Comparison of ENCODE assay signal across 8 mouse cellular contexts in genomic region chr8:83699566-83699965, GRCm38 (mm10). TPM values are rescaled to one million over a fixed set of nuclear protein-coding genes. Genes with fewer than 3 reads are reported as not detected.
A peak's percentile ranks its signal among the peaks of the same experiment; 100 is the strongest.
DNase-seq lines count a peak whose midpoint lies in the region; ATAC-seq and TF ChIP-seq lines count a peak whose summit lies in the region.

No protein-coding gene starts in this region.

- H3K27me3 ChIP-seq in erythroblast, embryonic 14.5 days (ENCODE audit: control insufficient read depth) = no peaks in the 10 kb centered on the region
- no peaks in the 10 kb centered on the region for H3K27me3 ChIP-seq in C2C12 (ENCODE audit: control insufficient read depth, insufficient read depth, insufficient read length)
- H3K27me3 ChIP-seq in forebrain, embryonic 13.5 days = 0 out of 2 replicates have a peak, but pooled peaks cover 2% of the 10 kb centered on the region
- no peaks in the 10 kb centered on the region for H3K27me3 ChIP-seq in liver, embryonic 15.5 days
- H3K27me3 ChIP-seq in stomach, postnatal 0 days (ENCODE audit: control insufficient read depth, insufficient read depth, low read length) = no peaks in the 10 kb centered on the region

- no peak for ATAC-seq in erythroblast, adult 5-6 weeks (replicated peaks; ENCODE audit: low FRiP score, poor library complexity, severe bottlenecking)
- ATAC-seq in forebrain, embryonic 13.5 days = no peak
- ATAC-seq in liver, embryonic 15.5 days (ENCODE audit: insufficient read depth) = no peak
- ATAC-seq in stomach, postnatal 0 days (ENCODE audit: low FRiP score, low TSS enrichment) = no peak
- no peak for ATAC-seq in monocyte, adult 5-6 weeks (replicated peaks; ENCODE audit: insufficient number of reproducible peaks, low FRiP score, low TSS enrichment, poor library complexity, severe bottlenecking)

- no peak for TF ChIP-seq EP300 in stomach, postnatal 0 days (optimal IDR thresholded peaks at IDR 0.05)

- H3K9me3 ChIP-seq in erythroblast, embryonic 14.5 days (ENCODE audit: control insufficient read depth, low read length) = no peaks in the 10 kb centered on the region; the same call in 1 of the 2 replicates
- H3K9me3 ChIP-seq in forebrain, embryonic 13.5 days (replicated peaks) = no peaks in the 10 kb centered on the region
- no peaks in the 10 kb centered on the region for H3K9me3 ChIP-seq in liver, embryonic 15.5 days (replicated peaks)
- H3K9me3 ChIP-seq in stomach, postnatal 0 days (ENCODE audit: control insufficient read depth, low read length) = no peaks in the 10 kb centered on the region

- H3K27ac ChIP-seq in forebrain, embryonic 13.5 days = peak overlapping the region; percentile 69; the same call in 1 of the 2 replicates
- H3K27ac ChIP-seq in liver, embryonic 15.5 days (replicated peaks) = peak overlapping the region; percentile 81
- H3K27ac ChIP-seq in stomach, postnatal 0 days (replicated peaks) = peak overlapping the region; percentile 94

- peak overlapping the region; percentile 83 for H3K4me3 ChIP-seq in erythroblast, embryonic 14.5 days (replicated peaks)
- H3K4me3 ChIP-seq in C2C12 (ENCODE audit: insufficient read depth, poor library complexity, severe bottlenecking) = peak overlapping the region; percentile 59
- peak overlapping the region; percentile 91 for H3K4me3 ChIP-seq in forebrain, embryonic 13.5 days
- H3K4me3 ChIP-seq in liver, embryonic 15.5 days (replicated peaks) = peak overlapping the region; percentile 82
- peak overlapping the region; percentile 84 for H3K4me3 ChIP-seq in stomach, postnatal 0 days (ENCODE audit: low read depth, low read length)

- no peak for DNase-seq in stomach, postnatal 0 days (ENCODE audit: low spot score)
- DNase-seq in testis, postnatal 10 days (ENCODE audit: low spot score) = no peak

- H3K4me2 ChIP-seq in forebrain, embryonic 13.5 days = peak overlapping the region; percentile 97
- peak overlapping the region; percentile 99 for H3K4me2 ChIP-seq in liver, embryonic 15.5 days
- H3K4me2 ChIP-seq in stomach, postnatal 0 days (replicated peaks; ENCODE audit: low read depth) = peak overlapping the region; percentile 98

- WGBS in forebrain, embryonic 13.5 days = 49% methylated on average over 9 of the region's 9 CpGs
- WGBS in liver, embryonic 15.5 days (ENCODE audit: insufficient replicate concordance) = 15% methylated on average over 9 of the region's 9 CpGs
- 19% methylated on average over 9 of the region's 9 CpGs for WGBS in stomach, postnatal 0 days

- TF ChIP-seq CTCF in C2C12 (IDR thresholded peaks at IDR 0.05; ENCODE audit: control insufficient read depth, insufficient read depth, insufficient read length) = no peak
- TF ChIP-seq CTCF in stomach, postnatal 0 days (IDR thresholded peaks at IDR 0.05; ENCODE audit: low read depth) = no peak

- peaks cover 5% of the 10 kb centered on the region for H3K79me3 ChIP-seq in C2C12 (ENCODE audit: low read depth)

- no peak overlapping the region for H3ac ChIP-seq in C2C12 (ENCODE audit: control insufficient read depth, insufficient read length, low read depth)

- H3K4me1 ChIP-seq in erythroblast, embryonic 14.5 days (ENCODE audit: control insufficient read depth) = peaks cover 42% of the 10 kb centered on the region
- peaks cover 22% of the 10 kb centered on the region for H3K4me1 ChIP-seq in forebrain, embryonic 13.5 days
- H3K4me1 ChIP-seq in liver, embryonic 15.5 days (replicated peaks) = peaks cover 52% of the 10 kb centered on the region
- peaks cover 7% of the 10 kb centered on the region for H3K4me1 ChIP-seq in stomach, postnatal 0 days (replicated peaks; ENCODE audit: control insufficient read depth, insufficient read depth)

- no peaks in the 10 kb centered on the region for H3K36me3 ChIP-seq in erythroblast, embryonic 14.5 days (ENCODE audit: control insufficient read depth)
- H3K36me3 ChIP-seq in C2C12 (ENCODE audit: control insufficient read depth, insufficient read depth) = no peaks in the 10 kb centered on the region
- H3K36me3 ChIP-seq in forebrain, embryonic 13.5 days (ENCODE audit: poor library complexity, severe bottlenecking) = no peaks in the 10 kb centered on the region
- H3K36me3 ChIP-seq in liver, embryonic 15.5 days (replicated peaks) = no peaks in the 10 kb centered on the region
- no peaks in the 10 kb centered on the region for H3K36me3 ChIP-seq in stomach, postnatal 0 days (ENCODE audit: control insufficient read depth, insufficient read depth, low read length)

- peaks cover 36% of the 10 kb centered on the region for H3K79me2 ChIP-seq in C2C12 (ENCODE audit: control insufficient read depth, insufficient read depth)

- H3K9ac ChIP-seq in forebrain, embryonic 13.5 days = peak overlapping the region; percentile 96
- H3K9ac ChIP-seq in liver, embryonic 15.5 days = peak overlapping the region; percentile 90
- H3K9ac ChIP-seq in stomach, postnatal 0 days (ENCODE audit: low read length) = peak overlapping the region; percentile 94

TF ChIP-seq in C2C12, 6 proteins besides CTCF, POLR2A, EP300 and RAD21:
- no peak for TF ChIP-seq CEBPB (IDR thresholded peaks at IDR 0.05; ENCODE audit: low read depth)
- TF ChIP-seq USF1 (IDR thresholded peaks at IDR 0.05; ENCODE audit: low read depth) = no peak
- TF ChIP-seq MYOD1 (IDR thresholded peaks at IDR 0.05; ENCODE audit: control insufficient read depth, insufficient read length, low read depth) = no peak
- no peak for TF ChIP-seq MYOG (IDR thresholded peaks at IDR 0.05; ENCODE audit: control insufficient read depth, extremely low read depth, insufficient read length)
- no peak for TF ChIP-seq MAX (IDR thresholded peaks at IDR 0.05)
- TF ChIP-seq FOSL1 (IDR thresholded peaks at IDR 0.05; ENCODE audit: insufficient read depth, low read length, poor library complexity, severe bottlenecking) = no peak
TF ChIP-seq in C2C12: peak in this region for 0.

RNA-seq across cellular contexts. Expression of gene Pkn1, which starts 0.6 kb away (rescaled TPM):
- polyA plus RNA-seq in erythroblast, embryonic 14.5 days (2012) = 1.2 and 1.7 TPM in 2 replicates
- total RNA-seq in erythroblast, adult 5-6 weeks (2015; ENCODE audit: low replicate concordance) = 5.2 and 9.0 TPM in 2 replicates
- 22.3 and 30.6 TPM in 2 replicates for total RNA-seq in erythroblast, adult 5-6 weeks (2017; ENCODE audit: low replicate concordance)
- polyA plus RNA-seq in C2C12 (2012; fragmentation: generic; extraction: Trizol) = 26.6 TPM
- polyA plus RNA-seq in forebrain, embryonic 13.5 days (2015; fragmentation: Nextera tagmentation; extraction: Ambion mirVana) = 25.6 and 26.7 TPM in 2 replicates
- polyA plus RNA-seq in liver, embryonic 15.5 days (2015; fragmentation: Nextera tagmentation; extraction: Ambion mirVana) = 11.3 and 12.8 TPM in 2 replicates
- 14.4 and 16.2 TPM in 2 replicates for polyA plus RNA-seq in stomach, postnatal 0 days (2015; fragmentation: Nextera tagmentation; extraction: Ambion mirVana)
- total RNA-seq in monocyte, adult 5-6 weeks (2017) = 159 to 217 TPM (median 178 TPM) in 3 replicates

RNA-seq across cellular contexts. Expression of gene Ddx39, which starts 15.4 kb away (rescaled TPM):
- 3.0 and 5.3 TPM in 2 replicates for polyA plus RNA-seq in erythroblast, embryonic 14.5 days (2012)
- total RNA-seq in erythroblast, adult 5-6 weeks (2015; ENCODE audit: low replicate concordance) = 20.1 and 40.0 TPM in 2 replicates
- total RNA-seq in erythroblast, adult 5-6 weeks (2017; ENCODE audit: low replicate concordance) = 36.5 and 37.3 TPM in 2 replicates
- 271 TPM for polyA plus RNA-seq in C2C12 (2012; fragmentation: generic; extraction: Trizol)
- polyA plus RNA-seq in forebrain, embryonic 13.5 days (2015; fragmentation: Nextera tagmentation; extraction: Ambion mirVana) = 183 and 200 TPM in 2 replicates
- 184 and 189 TPM in 2 replicates for polyA plus RNA-seq in liver, embryonic 15.5 days (2015; fragmentation: Nextera tagmentation; extraction: Ambion mirVana)
- 83.8 and 86.6 TPM in 2 replicates for polyA plus RNA-seq in stomach, postnatal 0 days (2015; fragmentation: Nextera tagmentation; extraction: Ambion mirVana)
- 51.8 to 77.1 TPM (median 60.3 TPM) in 3 replicates for total RNA-seq in monocyte, adult 5-6 weeks (2017)

RNA-seq across cellular contexts. Expression of gene Ptger1, which starts 33.1 kb away (rescaled TPM):
- 0.01 and 0.02 TPM in 2 replicates for polyA plus RNA-seq in erythroblast, embryonic 14.5 days (2012)
- 0.21 TPM in 1 of 2 replicates, not detected in the other for total RNA-seq in erythroblast, adult 5-6 weeks (2015; ENCODE audit: low replicate concordance)
- total RNA-seq in erythroblast, adult 5-6 weeks (2017; ENCODE audit: low replicate concordance) = 0.56 and 0.60 TPM in 2 replicates
- 0.56 TPM for polyA plus RNA-seq in C2C12 (2012; fragmentation: generic; extraction: Trizol)
- 0.67 and 0.78 TPM in 2 replicates for polyA plus RNA-seq in forebrain, embryonic 13.5 days (2015; fragmentation: Nextera tagmentation; extraction: Ambion mirVana)
- polyA plus RNA-seq in liver, embryonic 15.5 days (2015; fragmentation: Nextera tagmentation; extraction: Ambion mirVana) = 0.36 and 0.48 TPM in 2 replicates
- polyA plus RNA-seq in stomach, postnatal 0 days (2015; fragmentation: Nextera tagmentation; extraction: Ambion mirVana) = 5.6 and 5.9 TPM in 2 replicates
- total RNA-seq in monocyte, adult 5-6 weeks (2017) = 3.8 to 7.5 TPM (median 5.5 TPM) in 3 replicates

RNA-seq across cellular contexts. Expression of gene Adgre5, which starts 41.6 kb away (rescaled TPM):
- 0.17 and 0.35 TPM in 2 replicates for polyA plus RNA-seq in erythroblast, embryonic 14.5 days (2012)
- total RNA-seq in erythroblast, adult 5-6 weeks (2015; ENCODE audit: low replicate concordance) = 31.8 and 56.7 TPM in 2 replicates
- total RNA-seq in erythroblast, adult 5-6 weeks (2017; ENCODE audit: low replicate concordance) = 17.1 and 27.1 TPM in 2 replicates
- polyA plus RNA-seq in C2C12 (2012; fragmentation: generic; extraction: Trizol) = 114 TPM
- polyA plus RNA-seq in forebrain, embryonic 13.5 days (2015; fragmentation: Nextera tagmentation; extraction: Ambion mirVana) = 6.7 and 7.2 TPM in 2 replicates
- polyA plus RNA-seq in liver, embryonic 15.5 days (2015; fragmentation: Nextera tagmentation; extraction: Ambion mirVana) = 13.4 and 15.4 TPM in 2 replicates
- 16.9 and 17.1 TPM in 2 replicates for polyA plus RNA-seq in stomach, postnatal 0 days (2015; fragmentation: Nextera tagmentation; extraction: Ambion mirVana)
- 1,127 to 1,315 TPM (median 1,167 TPM) in 3 replicates for total RNA-seq in monocyte, adult 5-6 weeks (2017)

RNA-seq across cellular contexts. Expression of gene Gipc1, which starts 47.1 kb away (rescaled TPM):
- polyA plus RNA-seq in erythroblast, embryonic 14.5 days (2012) = 7.9 and 10.0 TPM in 2 replicates
- 4.4 and 16.7 TPM in 2 replicates for total RNA-seq in erythroblast, adult 5-6 weeks (2015; ENCODE audit: low replicate concordance)
- 5.2 and 8.6 TPM in 2 replicates for total RNA-seq in erythroblast, adult 5-6 weeks (2017; ENCODE audit: low replicate concordance)
- 81.8 TPM for polyA plus RNA-seq in C2C12 (2012; fragmentation: generic; extraction: Trizol)
- 190 and 196 TPM in 2 replicates for polyA plus RNA-seq in forebrain, embryonic 13.5 days (2015; fragmentation: Nextera tagmentation; extraction: Ambion mirVana)
- polyA plus RNA-seq in liver, embryonic 15.5 days (2015; fragmentation: Nextera tagmentation; extraction: Ambion mirVana) = 49.8 and 50.8 TPM in 2 replicates
- 171 and 183 TPM in 2 replicates for polyA plus RNA-seq in stomach, postnatal 0 days (2015; fragmentation: Nextera tagmentation; extraction: Ambion mirVana)
- 9.5 to 21.9 TPM (median 10.0 TPM) in 3 replicates for total RNA-seq in monocyte, adult 5-6 weeks (2017)

Comparison
In these comparisons a context has a peak if more than half of its experiments do, and no peak if none do; other contexts are left out.
1. RNA of gene Ddx39, which starts 15.4 kb away (polyA plus RNA-seq): 271 TPM in C2C12 (single experiment), 184 to 189 TPM in liver, embryonic 15.5 days, 183 to 200 TPM in forebrain, embryonic 13.5 days and 83.8 to 86.6 TPM in stomach, postnatal 0 days; 3.0 to 5.3 TPM in erythroblast, embryonic 14.5 days; every median in the first group is over 10 times any median in the second.
2. Peak in every context shown above with its lines, with median percentiles within 50 percentile points of each other: H3K4me3 ChIP-seq, H3K27ac ChIP-seq, H3K4me2 ChIP-seq and H3K9ac ChIP-seq.